Mouse (Mus musculus): ENCODE measurements around the gene Pgm5. TPM values are rescaled to one million over a fixed set of nuclear protein-coding genes. Genes with fewer than 3 reads are reported as not detected.

The Pgm5 gene
- polyA plus RNA-seq, 1 experiment from 2014 or later = 1.6 TPM

Other genes with a start within 250 kb of the Pgm5 start
- 8.5 and 10.3 TPM in 2 replicates for gene Tmem252, start 187.8 kb downstream of the Pgm5 start, polyA plus RNA-seq (2015; fragmentation: Nextera tagmentation; extraction: Ambion mirVana)
- gene Gm10053, start 13.8 kb upstream of the Pgm5 start, polyA plus RNA-seq (2015; fragmentation: Nextera tagmentation; extraction: Ambion mirVana) = 288 and 300 TPM in 2 replicates
- gene Foxd4, start 39.3 kb upstream of the Pgm5 start, polyA plus RNA-seq (2015; fragmentation: Nextera tagmentation; extraction: Ambion mirVana) = not detected in 2 replicates
- 17.7 and 23.3 TPM in 2 replicates for gene Cbwd1, start 99.8 kb upstream of the Pgm5 start, polyA plus RNA-seq (2015; fragmentation: Nextera tagmentation; extraction: Ambion mirVana)
- 3.9 and 6.2 TPM in 2 replicates for gene Dock8, start 137.7 kb upstream of the Pgm5 start, polyA plus RNA-seq (2015; fragmentation: Nextera tagmentation; extraction: Ambion mirVana)